Mouse (Mus musculus) liver, embryonic 14.5 days (tissue): ENCODE data around the gene Cyp3a13.

Source experiments
- CTCF ChIP-seq: IDR thresholded peaks from 2 replicates; pipeline ENCODE4 v1.5.1; 2016; ENCODE audit warnings: antibody characterized with exemption, low read depth, control low read depth
- EP300 ChIP-seq: IDR thresholded peaks from 2 replicates; pipeline ENCODE4 v1.6.1; 2016; ENCODE audit warnings: antibody characterized with exemption, low read depth

DNA sequence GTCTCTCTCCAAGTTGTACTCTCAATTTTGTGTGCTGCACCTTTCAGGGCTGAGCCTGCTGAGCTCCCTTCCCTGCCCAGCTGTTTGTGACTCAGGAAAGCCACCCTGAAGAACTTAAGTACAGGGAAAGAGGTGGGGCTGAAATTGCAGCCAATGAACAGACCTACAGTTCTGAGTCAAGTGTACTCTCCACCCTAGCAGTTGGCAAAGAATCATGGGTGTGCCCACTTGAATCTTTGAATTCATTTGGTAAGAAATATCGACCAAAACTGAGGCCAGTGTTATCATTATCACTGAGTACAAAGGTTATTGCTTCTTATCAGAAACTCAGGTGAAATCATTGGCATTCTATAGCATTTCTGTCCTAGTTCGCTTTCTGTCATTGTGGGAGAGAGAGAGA lies at the start of gene Cyp3a13:
- no peak for TF ChIP-seq CTCF
- TF ChIP-seq EP300 = no peak
